Mouse (Mus musculus): ENCODE data around the gene Cacna1c.

- TF ChIP-seq CTCF (IDR thresholded peaks at IDR 0.05; ENCODE audit: low read depth): no peak
- TF ChIP-seq EP300 (IDR thresholded peaks at IDR 0.05; ENCODE audit: low read depth): no peak
Observed at GRCm38 (mm10) chr6:118838919-118839915, 357.0 kb downstream of the Cacna1c start.

All from liver, postnatal 0 days (tissue).